Mouse (Mus musculus) hindbrain, embryonic 11.5 days (tissue): Measurements from ENCODE around the gene Dnmt3a. TPM values are rescaled to one million over a fixed set of nuclear protein-coding genes. Genes with fewer than 3 reads are reported as not detected.

Source experiments
- ATAC-seq: fragments of 200-750 bp; cut with Nextera tagmentation; 2 replicates; pipeline ENCODE4 v1.8.0; 2017; ENCODE audit warnings: mild to moderate bottlenecking, moderate TSS enrichment, moderate library complexity; ENCODE audit not compliant: low FRiP score
- DNase-seq: peaks from one replicate; pipeline ENCODE4 v3.0.0-alpha.2; 2015; ENCODE audit warnings: low spot score
- H3K27ac ChIP-seq: fragments of 300-500 bp; sonication (generic); 2 replicates; pipeline ENCODE4 v1.5.1; 2014; ENCODE audit warnings: mild to moderate bottlenecking, low read depth, low read length
- H3K27me3 ChIP-seq: fragments of 300-500 bp; sonication (generic); 2 replicates; pipeline ENCODE4 v1.6.1; 2014; ENCODE audit warnings: mild to moderate bottlenecking, low read length, moderate library complexity, mixed read lengths; ENCODE audit not compliant: control insufficient read depth, insufficient read depth
- H3K36me3 ChIP-seq: fragments of 300-500 bp; sonication (generic); 2 replicates; pipeline ENCODE4 v1.6.1; 2014; ENCODE audit warnings: mild to moderate bottlenecking, low read length, moderate library complexity, mixed read lengths; ENCODE audit not compliant: control insufficient read depth, insufficient read depth
- H3K4me1 ChIP-seq: fragments of 300-500 bp; sonication (generic); replicated peaks from 2 replicates; pipeline ENCODE4 v1.6.1; 2014; ENCODE audit warnings: low read length, mixed read lengths; ENCODE audit not compliant: control insufficient read depth, insufficient read depth
- H3K4me2 ChIP-seq: fragments of 300-500 bp; sonication (generic); replicated peaks from 2 replicates; pipeline ENCODE4 v1.6.1; 2014; ENCODE audit warnings: mild to moderate bottlenecking, low read depth, low read length
- H3K4me3 ChIP-seq: fragments of 300-500 bp; sonication (generic); 2 replicates; pipeline ENCODE4 v1.5.1; 2014; ENCODE audit warnings: low read depth, low read length
- H3K9ac ChIP-seq: fragments of 300-500 bp; sonication (generic); 2 replicates; pipeline ENCODE4 v1.6.1; 2014; ENCODE audit warnings: low read depth, low read length
- H3K9me3 ChIP-seq: fragments of 300-500 bp; sonication (generic); 2 replicates; pipeline ENCODE4 v1.6.1; 2016; ENCODE audit warnings: low read length; ENCODE audit not compliant: control insufficient read depth
- WGBS: fragments of 180-500 bp; shearing (Covaris S2); extraction: QIAGEN DNeasy Blood & Tissue Kit; methylation state at CpG from one replicate; pipeline ENCODE4 v1.1.7; 2014; 5-methylcytosine and 5-hydroxymethylcytosine counted together
- polyA plus RNA-seq: library from polyadenylated mRNA; unstranded; fragments of >200 nt; fragmentation: Nextera tagmentation; extraction: Ambion mirVana; gene quantifications from 2 replicates; pipeline ENCODE4 v1.2.1, GENCODE M21; 2014

Dnmt3a gene
- polyA plus RNA-seq, 1 experiment from 2014 or later = 75.5 TPM

- no peak for DNase-seq
- H3K9me3 ChIP-seq = no peaks in the 10 kb centered on the region
- H3K4me2 ChIP-seq = no peak overlapping the region
- 66% methylated on average over 7 of the region's 7 CpGs for WGBS
- no peak overlapping the region for H3K27ac ChIP-seq
- no peaks in the 10 kb centered on the region for H3K27me3 ChIP-seq
- H3K4me3 ChIP-seq = no peak overlapping the region
- peaks cover under 1% of the 10 kb centered on the region for H3K4me1 ChIP-seq
- H3K36me3 ChIP-seq = no peaks in the 10 kb centered on the region
- no peak for ATAC-seq
- no peak overlapping the region for H3K9ac ChIP-seq
These were observed 50.1 kb downstream of the Dnmt3a start for GRCm38 (mm10) chr12:3855762-3856501.

GRCm38 (mm10) chr12:3856748-3857147 is 50.9 kb downstream of the Dnmt3a start:
- Histone ChIP-seq H3K4me1 (no peaks in the 10 kb centered on the region; the same call in 1 of the 2 replicates), H3K4me3 (no peak overlapping the region), H3K36me3 (no peaks in the 10 kb centered on the region), H3K27me3 (no peaks in the 10 kb centered on the region), H3K27ac (no peak overlapping the region), H3K9ac (no peak overlapping the region), H3K9me3 (no peaks in the 10 kb centered on the region), H3K4me2 (no peak overlapping the region)
- ATAC-seq = no peak
- DNase-seq = no peak
- WGBS = 86% methylated on average over 2 of the region's 2 CpGs

GRCm38 (mm10) chr12:3857231-3857630 is 51.4 kb downstream of the Dnmt3a start:
- 68% methylated on average over 3 of the region's 3 CpGs for WGBS
- no peak overlapping the region for H3K4me3 ChIP-seq
- H3K27me3 ChIP-seq = no peaks in the 10 kb centered on the region
- H3K4me1 ChIP-seq = no peaks in the 10 kb centered on the region; the same call in 1 of the 2 replicates
- no peaks in the 10 kb centered on the region for H3K36me3 ChIP-seq
- DNase-seq (no peak), ATAC-seq (no peak)
- no peak overlapping the region for H3K9ac ChIP-seq
- H3K27ac ChIP-seq = no peak overlapping the region
- H3K9me3 ChIP-seq = no peaks in the 10 kb centered on the region
- no peak overlapping the region for H3K4me2 ChIP-seq

GRCm38 (mm10) chr12:3857773-3858172 is 52.0 kb downstream of the Dnmt3a start:
- Histone ChIP-seq H3K27ac (no peak overlapping the region), H3K4me1 (no peaks in the 10 kb centered on the region; the same call in 1 of the 2 replicates), H3K4me2 (no peak overlapping the region), H3K36me3 (no peaks in the 10 kb centered on the region), H3K9ac (no peak overlapping the region), H3K4me3 (no peak overlapping the region), H3K27me3 (no peaks in the 10 kb centered on the region), H3K9me3 (no peaks in the 10 kb centered on the region)
- DNase-seq (no peak), ATAC-seq (no peak)
- WGBS = 90% methylated on average over 9 of the region's 9 CpGs

GRCm38 (mm10) chr12:3858754-3859153 is 52.9 kb downstream of the Dnmt3a start:
- no peaks in the 10 kb centered on the region for H3K27me3 ChIP-seq
- H3K27ac ChIP-seq = no peak overlapping the region
- DNase-seq (no peak), ATAC-seq (no peak)
- H3K9me3 ChIP-seq = no peaks in the 10 kb centered on the region
- H3K36me3 ChIP-seq = no peaks in the 10 kb centered on the region
- no peak overlapping the region for H3K9ac ChIP-seq
- H3K4me2 ChIP-seq = no peak overlapping the region
- WGBS = 85% methylated on average over 4 of the region's 4 CpGs
- no peaks in the 10 kb centered on the region; the same call in 1 of the 2 replicates for H3K4me1 ChIP-seq
- no peak overlapping the region for H3K4me3 ChIP-seq

GRCm38 (mm10) chr12:3859545-3859944 is 53.7 kb downstream of the Dnmt3a start:
- 60% methylated on average over 3 of the region's 3 CpGs for WGBS
- H3K9ac ChIP-seq = no peak overlapping the region
- no peaks in the 10 kb centered on the region for H3K9me3 ChIP-seq
- no peaks in the 10 kb centered on the region for H3K27me3 ChIP-seq
- no peak overlapping the region for H3K4me2 ChIP-seq
- no peak for DNase-seq
- no peak overlapping the region for H3K27ac ChIP-seq
- no peak overlapping the region for H3K4me3 ChIP-seq
- ATAC-seq = no peak
- H3K36me3 ChIP-seq = no peaks in the 10 kb centered on the region
- H3K4me1 ChIP-seq = no peaks in the 10 kb centered on the region; the same call in 1 of the 2 replicates

- DNase-seq = no peak
- Histone ChIP-seq H3K4me3 (no peak overlapping the region), H3K27ac (no peak overlapping the region), H3K4me1 (no peaks in the 10 kb centered on the region; the same call in 1 of the 2 replicates), H3K36me3 (no peaks in the 10 kb centered on the region), H3K9ac (no peak overlapping the region), H3K4me2 (no peak overlapping the region), H3K9me3 (no peaks in the 10 kb centered on the region), H3K27me3 (no peaks in the 10 kb centered on the region)
- 43% methylated on average over 5 of the region's 5 CpGs for WGBS
- no peak for ATAC-seq
These were observed 54.2 kb downstream of the Dnmt3a start for GRCm38 (mm10) chr12:3860005-3860404.

GRCm38 (mm10) chr12:3861665-3862228 is 55.9 kb downstream of the Dnmt3a start:
- no peak for DNase-seq
- H3K36me3 ChIP-seq = no peaks in the 10 kb centered on the region; the same call in 1 of the 2 replicates
- H3K27ac ChIP-seq = no peak overlapping the region
- ATAC-seq = no peak
- H3K9me3 ChIP-seq = no peaks in the 10 kb centered on the region
- no peak overlapping the region for H3K4me2 ChIP-seq
- 73% methylated on average over 4 of the region's 4 CpGs for WGBS
- no peaks in the 10 kb centered on the region for H3K27me3 ChIP-seq
- H3K9ac ChIP-seq = no peak overlapping the region
- no peaks in the 10 kb centered on the region for H3K4me1 ChIP-seq
- no peak overlapping the region for H3K4me3 ChIP-seq

- Histone ChIP-seq H3K27ac (no peak overlapping the region), H3K4me3 (no peak overlapping the region), H3K9me3 (no peaks in the 10 kb centered on the region), H3K27me3 (no peaks in the 10 kb centered on the region), H3K9ac (no peak overlapping the region), H3K36me3 (no peaks in the 10 kb centered on the region; the same call in 1 of the 2 replicates), H3K4me1 (no peaks in the 10 kb centered on the region), H3K4me2 (no peak overlapping the region)
- no peak for DNase-seq
- ATAC-seq = no peak
- 84% methylated on average over 6 of the region's 6 CpGs for WGBS
These were observed 56.4 kb downstream of the Dnmt3a start for GRCm38 (mm10) chr12:3862253-3862652.
